Mouse (Mus musculus): ENCODE results near the gene Epp13. TPM values are rescaled to one million over a fixed set of nuclear protein-coding genes. Genes with fewer than 3 reads are reported as not detected.
"Not testable (repeated sequence)": the region's sequence is repeated elsewhere in the genome, so short reads cannot be mapped to it uniquely, and the experiment has no call there.

Epp13 gene
- polyA plus RNA-seq, 1 experiment from 2014 or later = not detected

DNA sequence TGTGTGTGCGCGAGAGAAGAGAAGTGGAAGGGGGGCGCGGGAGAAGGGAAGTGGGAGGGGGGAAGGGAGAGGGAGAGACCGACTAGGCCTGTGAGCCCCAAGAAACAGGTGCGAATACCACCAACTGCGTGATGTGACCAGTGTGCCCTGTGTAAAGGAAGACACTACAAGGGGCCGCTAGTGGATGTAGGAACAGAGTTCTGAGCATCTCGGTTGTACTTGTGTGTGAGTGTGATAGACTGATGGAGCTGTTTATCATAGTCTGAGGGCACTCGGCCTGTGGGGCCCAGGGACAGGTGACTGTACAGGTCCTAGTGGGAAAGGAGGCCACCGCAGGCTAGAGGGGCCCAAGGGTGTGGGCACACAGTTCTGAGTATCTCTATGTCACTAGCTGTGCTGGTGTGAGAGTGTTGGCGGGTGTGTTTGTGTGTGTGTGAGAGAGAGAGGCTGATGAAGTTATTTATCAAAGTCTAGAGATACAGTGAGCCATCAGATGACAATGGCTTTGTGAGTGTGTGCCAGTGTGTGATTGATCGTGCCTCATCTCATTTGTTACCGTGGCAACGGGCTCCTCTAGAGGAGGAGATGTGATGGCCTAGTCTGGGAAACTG is 34.5 kb downstream of the Epp13 start:
- Histone ChIP-seq H3K4me3 (peak overlapping the region; percentile 55), H3K27ac (replicated peaks) (peak overlapping the region; percentile 75), H3K9me3 (no peaks in the 10 kb centered on the region), H3K4me1 (peaks cover 14% of the 10 kb centered on the region), H3K9ac (replicated peaks) (peak overlapping the region; percentile 64), H3K36me3 (peaks cover 7% of the 10 kb centered on the region; the same call in 1 of the 2 replicates), H3K4me2 (replicated peaks) (peak overlapping the region; percentile 81), H3K27me3 (no peaks in the 10 kb centered on the region)
- ATAC-seq (ENCODE audit: low FRiP score, low read depth) = peak; percentile 18
- 31% methylated on average over 14 of the region's 15 CpGs for WGBS

DNA sequence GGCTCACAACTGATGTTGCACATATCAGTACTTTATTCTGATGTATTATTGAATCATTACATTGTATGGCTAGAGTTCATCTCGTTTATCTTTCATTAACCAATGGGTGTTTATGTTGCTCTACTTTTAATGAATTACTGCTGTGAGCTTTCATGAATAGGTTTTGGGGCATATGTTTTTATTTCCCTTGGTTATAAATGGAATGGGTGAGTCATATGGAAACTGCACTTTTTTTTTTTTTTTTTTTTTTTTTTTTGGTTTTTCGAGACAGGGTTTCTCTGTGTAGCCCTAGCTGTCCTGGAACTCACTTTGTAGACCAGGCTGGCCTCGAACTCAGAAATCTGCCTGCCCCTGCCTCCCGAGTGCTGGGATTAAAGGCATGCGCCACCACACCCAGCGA is 38.6 kb downstream of the Epp13 start:
- H3K9me3 ChIP-seq; H3K4me2 ChIP-seq (replicated peaks); H3K4me3 ChIP-seq; H3K9ac ChIP-seq (replicated peaks); ATAC-seq (ENCODE audit: low FRiP score, low read depth); H3K27ac ChIP-seq (replicated peaks); H3K27me3 ChIP-seq: not testable (repeated sequence)
- peaks cover 34% of the 10 kb centered on the region for H3K36me3 ChIP-seq
- peaks cover 14% of the 10 kb centered on the region for H3K4me1 ChIP-seq
- 88% methylated on average over 5 of the region's 6 CpGs for WGBS

DNA sequence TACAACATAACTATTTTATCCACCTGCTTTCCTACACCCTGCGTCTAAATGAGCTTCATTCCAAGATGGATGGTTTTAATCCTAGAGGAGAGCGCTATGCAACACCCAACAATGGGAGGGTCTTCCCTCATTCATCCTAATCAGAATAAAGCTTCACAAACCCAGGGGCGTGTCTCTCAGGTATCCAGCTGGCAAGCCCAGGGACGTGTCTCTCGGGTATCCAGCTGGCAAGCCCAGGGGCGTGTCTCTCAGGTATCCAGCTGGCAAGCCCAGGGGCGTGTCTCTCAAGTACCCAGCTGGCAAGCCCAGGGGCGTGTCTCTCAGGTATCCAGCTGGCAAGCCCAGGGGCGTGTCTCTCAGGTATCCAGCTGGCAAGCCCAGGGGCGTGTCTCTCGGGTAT is 48.3 kb downstream of the Epp13 start:
- H3K27me3 ChIP-seq; H3K9ac ChIP-seq (replicated peaks); H3K4me2 ChIP-seq (replicated peaks); ATAC-seq (ENCODE audit: low FRiP score, low read depth); H3K9me3 ChIP-seq; H3K4me3 ChIP-seq; H3K27ac ChIP-seq (replicated peaks); H3K4me1 ChIP-seq: not testable (repeated sequence)
- H3K36me3 ChIP-seq = peaks cover 64% of the 10 kb centered on the region
- 85% methylated on average over 11 of the region's 11 CpGs for WGBS

DNA sequence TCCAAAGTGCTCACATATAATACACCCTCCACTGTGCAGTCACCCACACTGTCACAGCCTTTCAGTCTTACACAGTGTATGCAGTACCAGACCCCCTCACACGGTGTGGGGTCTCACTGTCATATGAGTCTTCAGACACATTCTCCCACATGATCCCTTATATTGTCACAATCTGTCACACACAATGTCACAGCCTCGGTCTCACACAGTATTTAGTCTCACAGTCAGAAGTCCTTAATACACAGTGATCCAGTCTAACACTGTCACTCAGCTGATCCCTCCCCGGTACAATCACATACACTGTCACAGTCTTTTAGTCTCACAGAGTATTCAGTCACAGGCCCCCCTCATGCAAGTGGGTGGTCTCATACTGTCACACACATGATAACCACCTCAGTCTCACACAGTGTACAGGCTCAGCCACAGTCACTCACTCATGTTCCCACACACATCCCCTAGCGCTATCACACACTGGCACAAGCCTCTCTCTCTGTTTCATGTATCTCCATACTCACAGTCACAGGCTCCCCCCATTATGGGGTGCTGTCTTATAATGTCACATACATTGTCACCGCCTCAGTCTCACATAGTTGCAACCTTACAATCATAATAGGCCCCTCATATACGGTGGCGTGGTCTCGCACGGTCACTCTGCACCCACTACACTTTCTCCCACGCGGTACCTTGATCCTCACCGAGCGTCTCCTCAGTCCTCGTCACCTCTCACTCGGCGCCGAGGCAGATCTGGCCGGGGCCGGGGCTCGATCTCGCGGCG is 78.1 kb downstream of the Epp13 start:
- Histone ChIP-seq H3K4me3 (peak overlapping the region; percentile 45), H3K9ac (replicated peaks) (peak overlapping the region; percentile 60), H3K9me3 (no peaks in the 10 kb centered on the region), H3K4me2 (replicated peaks) (peak overlapping the region; percentile 53), H3K27ac (replicated peaks) (peak overlapping the region; percentile 82), H3K36me3 (no peaks in the 10 kb centered on the region), H3K27me3 (no peaks in the 10 kb centered on the region), H3K4me1 (peaks cover 11% of the 10 kb centered on the region)
- ATAC-seq (ENCODE audit: low FRiP score, low read depth) = peak; percentile 82
- 17% methylated on average over 23 of the region's 23 CpGs for WGBS

DNA sequence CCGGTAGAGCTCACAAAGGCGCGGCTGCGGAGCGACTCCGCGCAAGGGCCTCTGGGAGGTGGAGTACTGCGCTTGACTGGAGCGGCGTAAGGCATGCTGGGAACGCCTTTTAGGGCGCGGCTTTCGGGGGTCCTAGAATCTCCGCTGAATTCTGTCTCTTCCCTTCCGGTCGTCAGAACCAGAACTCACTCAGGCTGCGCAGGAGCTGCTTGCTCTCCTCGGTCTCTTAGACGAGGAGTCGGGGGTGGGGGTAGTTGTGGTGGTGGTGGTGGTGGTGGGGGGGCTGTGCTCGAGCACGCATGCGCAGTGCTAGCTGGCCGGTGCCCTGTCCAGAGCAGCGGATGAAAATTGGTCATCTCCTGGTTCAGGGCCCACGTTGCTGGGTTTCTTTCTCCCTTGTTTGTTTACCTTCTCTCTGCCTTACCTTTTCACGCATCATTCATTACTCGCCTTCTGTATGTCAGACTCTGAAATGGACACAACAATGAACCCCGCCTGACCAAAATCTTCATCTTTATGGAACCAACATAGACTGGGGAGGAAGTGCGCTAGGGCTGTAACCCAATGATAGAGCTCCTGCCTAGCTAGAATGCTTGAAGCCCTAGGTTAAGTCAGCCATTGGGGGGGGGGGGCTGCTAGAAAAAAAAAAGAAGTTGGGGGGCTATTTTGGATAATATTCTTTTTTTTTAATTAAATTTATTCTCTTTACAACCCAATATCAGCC is 78.9 kb downstream of the Epp13 start, which contains the start of gene Zfp583:
Gene Zfp583 (minus strand): TSS at position 53 of the 724 bp plus-strand sequence.
- no peaks in the 10 kb centered on the region for H3K36me3 ChIP-seq
- WGBS = 6% methylated on average over 31 of the region's 31 CpGs

More for the DNA sequence above, 78.9 kb downstream of the Epp13 start, which contains the start of gene Zfp583:
- H3K4me2 ChIP-seq (replicated peaks) = peak within 1 kb of the TSS; percentile 53
- peak within 1 kb of the TSS; percentile 60 for H3K9ac ChIP-seq (replicated peaks)
- no peaks in the 10 kb centered on the region for H3K27me3 ChIP-seq
- peaks cover 11% of the 10 kb centered on the region for H3K4me1 ChIP-seq
- no peaks in the 10 kb centered on the region for H3K9me3 ChIP-seq
- peak; percentile 92 for ATAC-seq (ENCODE audit: low FRiP score, low read depth)
- peak within 1 kb of the TSS; percentile 82 for H3K27ac ChIP-seq (replicated peaks)
- peak within 1 kb of the TSS; percentile 45 for H3K4me3 ChIP-seq

Other genes with a start within 250 kb of the Epp13 start
- gene Vmn1r65, start 241.7 kb upstream of the Epp13 start, polyA plus RNA-seq (2016; fragmentation: Nextera tagmentation; extraction: Ambion mirVana) = not detected in 2 replicates
- gene Nlrp4c, start 207.5 kb upstream of the Epp13 start, polyA plus RNA-seq (2016; fragmentation: Nextera tagmentation; extraction: Ambion mirVana) = not detected in 2 replicates
- gene Zfp787, start 96.7 kb upstream of the Epp13 start, polyA plus RNA-seq (2016; fragmentation: Nextera tagmentation; extraction: Ambion mirVana) = 33.1 and 33.4 TPM in 2 replicates
- 87.1 and 88.4 TPM in 2 replicates for gene Zfp444, start 80.5 kb upstream of the Epp13 start, polyA plus RNA-seq (2016; fragmentation: Nextera tagmentation; extraction: Ambion mirVana)
- gene Galp, start 55.6 kb upstream of the Epp13 start, polyA plus RNA-seq (2016; fragmentation: Nextera tagmentation; extraction: Ambion mirVana) = not detected in 2 replicates
- not detected in 2 replicates for gene Zscan5b, start 30.4 kb upstream of the Epp13 start, polyA plus RNA-seq (2016; fragmentation: Nextera tagmentation; extraction: Ambion mirVana)
- 11.4 and 14.2 TPM in 2 replicates for gene Zfp667, start 33.9 kb downstream of the Epp13 start, polyA plus RNA-seq (2016; fragmentation: Nextera tagmentation; extraction: Ambion mirVana)
- gene Zfp583, start 78.6 kb downstream of the Epp13 start, polyA plus RNA-seq (2016; fragmentation: Nextera tagmentation; extraction: Ambion mirVana) = 7.9 and 8.7 TPM in 2 replicates
- gene Gm3854, start 91.0 kb downstream of the Epp13 start, polyA plus RNA-seq (2016; fragmentation: Nextera tagmentation; extraction: Ambion mirVana) = 4.5 and 4.8 TPM in 2 replicates
- 2.4 and 3.1 TPM in 2 replicates for gene Zfp78, start 110.6 kb downstream of the Epp13 start, polyA plus RNA-seq (2016; fragmentation: Nextera tagmentation; extraction: Ambion mirVana)
- gene Zfp28, start 130.6 kb downstream of the Epp13 start, polyA plus RNA-seq (2016; fragmentation: Nextera tagmentation; extraction: Ambion mirVana) = 14.8 and 16.0 TPM in 2 replicates
- gene Smim17, start 146.0 kb downstream of the Epp13 start, polyA plus RNA-seq (2016; fragmentation: Nextera tagmentation; extraction: Ambion mirVana) = 0.85 and 1.1 TPM in 2 replicates
- not detected in 2 replicates for gene Gm20715, start 157.6 kb downstream of the Epp13 start, polyA plus RNA-seq (2016; fragmentation: Nextera tagmentation; extraction: Ambion mirVana)
- gene Olfr1344, start 186.0 kb downstream of the Epp13 start, polyA plus RNA-seq (2016; fragmentation: Nextera tagmentation; extraction: Ambion mirVana) = not detected in 2 replicates
- not detected in 2 replicates for gene Olfr1336, start 203.5 kb downstream of the Epp13 start, polyA plus RNA-seq (2016; fragmentation: Nextera tagmentation; extraction: Ambion mirVana)
- not detected in 2 replicates for gene Olfr1346, start 214.4 kb downstream of the Epp13 start, polyA plus RNA-seq (2016; fragmentation: Nextera tagmentation; extraction: Ambion mirVana)
- not detected in 2 replicates for gene Olfr5, start 234.2 kb downstream of the Epp13 start, polyA plus RNA-seq (2016; fragmentation: Nextera tagmentation; extraction: Ambion mirVana)
- not detected in 2 replicates for gene Olfr1347, start 247.0 kb downstream of the Epp13 start, polyA plus RNA-seq (2016; fragmentation: Nextera tagmentation; extraction: Ambion mirVana)

Measured in midbrain, embryonic 12.5 days (tissue).